Mouse (Mus musculus) cortical plate, adult 2 months (tissue): ENCODE measurements at regions not wholly inside any gene's neighbourhood (a gene's known extent, or its start where the extent isn't known, plus 50 kb on each side); places are given as distances from the start of the nearest gene placed in this dataset.

Experiments used
- H3K27ac ChIP-seq: fragments of 200-500 bp; 2 replicates; pipeline ENCODE4 v1.5.1; 2012; ENCODE audit warnings: low read length, control low read depth, inconsistent platforms; ENCODE audit not compliant: insufficient read depth
- H3K4me1 ChIP-seq: fragments of 200-500 bp; 2 replicates; pipeline ENCODE4 v1.6.1; 2011; ENCODE audit warnings: low read length; ENCODE audit not compliant: control insufficient read depth, insufficient read depth
- H3K4me3 ChIP-seq: fragments of 200-500 bp; 2 replicates; pipeline ENCODE4 v1.5.1; 2011; ENCODE audit warnings: mild to moderate bottlenecking, low read length, control low read depth; ENCODE audit not compliant: insufficient read depth
- CTCF ChIP-seq: fragments of 200-500 bp; IDR thresholded peaks from 2 replicates; pipeline ENCODE4 v1.5.1; 2011; ENCODE audit warnings: mild to moderate bottlenecking, control low read depth, low read length; ENCODE audit not compliant: insufficient read depth; ENCODE audit errors: extremely low read depth
- POLR2A ChIP-seq: fragments of 200-500 bp; IDR thresholded peaks from 2 replicates; pipeline ENCODE4 v1.6.1; 2011; ENCODE audit warnings: mild to moderate bottlenecking, low read length, control low read depth; ENCODE audit not compliant: insufficient read depth; ENCODE audit errors: extremely low read depth

DNA sequence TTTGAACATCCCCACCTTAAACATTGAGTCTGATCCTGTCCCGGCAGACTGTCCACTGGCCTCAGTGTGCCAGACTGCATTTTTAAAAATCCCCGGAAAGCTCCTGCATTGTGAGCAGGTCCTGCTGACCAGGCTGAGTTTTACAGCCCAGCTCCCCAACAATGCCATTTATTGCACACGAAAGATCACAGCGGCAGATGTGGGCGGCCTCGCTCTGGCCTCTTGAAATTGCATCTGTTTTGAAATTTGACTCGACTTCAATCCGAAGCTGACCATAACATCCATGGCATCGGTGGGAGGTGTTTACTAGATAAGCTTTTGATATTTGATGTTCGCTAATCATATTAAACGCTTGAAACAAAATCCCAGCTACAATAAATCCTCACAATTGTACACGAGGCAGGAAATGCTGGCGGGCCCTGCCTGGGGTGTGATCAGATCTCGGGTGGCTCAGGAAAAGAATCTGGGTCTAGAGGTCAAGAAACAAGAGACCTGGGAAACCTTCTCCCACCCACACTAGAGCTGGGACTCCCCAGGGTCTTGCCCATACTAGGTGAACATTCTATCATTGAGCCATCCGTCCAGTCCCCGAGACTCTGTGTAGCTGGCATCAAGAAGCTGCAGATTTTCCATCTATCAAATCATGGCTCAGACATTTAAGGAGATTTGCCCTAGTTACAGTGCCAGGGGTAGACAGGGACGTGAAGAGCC, 99.3 kb downstream of the Mycn start:
- TF ChIP-seq CTCF (no peak), POLR2A (no peak)
- Histone ChIP-seq H3K27ac (no peak overlapping the region), H3K4me1 (no peaks in the 10 kb centered on the region), H3K4me3 (no peak overlapping the region)

DNA sequence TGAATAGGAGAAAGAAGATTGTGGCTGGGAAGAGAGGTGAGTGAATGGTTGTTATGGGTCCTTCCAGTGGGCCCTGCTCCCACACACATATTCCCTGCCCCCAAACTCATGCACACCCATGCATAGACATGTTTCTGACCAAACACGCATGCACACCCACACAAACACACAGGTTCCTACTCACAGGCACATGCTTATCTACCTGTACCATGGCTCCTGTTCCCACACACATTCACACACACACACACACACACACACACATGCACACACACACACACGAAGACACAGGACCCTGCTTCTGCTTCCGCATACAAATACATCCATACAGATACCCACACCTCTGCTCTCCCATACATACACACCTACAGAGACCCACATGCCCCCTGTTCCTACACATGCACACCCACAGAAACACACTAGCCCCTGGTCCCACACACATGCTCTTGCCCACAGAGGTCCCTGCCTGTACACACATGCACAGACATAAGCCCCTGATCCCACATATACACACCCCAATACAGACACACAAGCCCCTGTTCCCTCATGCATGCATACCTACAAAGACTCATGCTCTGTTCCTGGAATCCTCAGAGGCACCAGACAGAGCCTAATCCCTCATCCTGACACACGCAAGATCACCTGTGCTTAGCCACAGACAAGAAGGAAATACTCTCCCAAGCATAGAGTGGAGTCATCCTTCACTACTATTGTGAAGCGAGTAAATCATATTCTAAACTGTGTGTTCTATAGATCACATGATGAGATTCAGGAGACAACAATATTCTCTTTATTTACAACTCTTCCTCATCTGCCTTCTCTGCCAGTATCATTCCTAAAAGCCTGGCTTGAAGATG, 100.1 kb downstream of the Mycn start:
- Histone ChIP-seq H3K4me1 (no peaks in the 10 kb centered on the region), H3K4me3 (no peak overlapping the region), H3K27ac (no peak overlapping the region)
- TF ChIP-seq CTCF: no peak
- TF ChIP-seq POLR2A: no peak

DNA sequence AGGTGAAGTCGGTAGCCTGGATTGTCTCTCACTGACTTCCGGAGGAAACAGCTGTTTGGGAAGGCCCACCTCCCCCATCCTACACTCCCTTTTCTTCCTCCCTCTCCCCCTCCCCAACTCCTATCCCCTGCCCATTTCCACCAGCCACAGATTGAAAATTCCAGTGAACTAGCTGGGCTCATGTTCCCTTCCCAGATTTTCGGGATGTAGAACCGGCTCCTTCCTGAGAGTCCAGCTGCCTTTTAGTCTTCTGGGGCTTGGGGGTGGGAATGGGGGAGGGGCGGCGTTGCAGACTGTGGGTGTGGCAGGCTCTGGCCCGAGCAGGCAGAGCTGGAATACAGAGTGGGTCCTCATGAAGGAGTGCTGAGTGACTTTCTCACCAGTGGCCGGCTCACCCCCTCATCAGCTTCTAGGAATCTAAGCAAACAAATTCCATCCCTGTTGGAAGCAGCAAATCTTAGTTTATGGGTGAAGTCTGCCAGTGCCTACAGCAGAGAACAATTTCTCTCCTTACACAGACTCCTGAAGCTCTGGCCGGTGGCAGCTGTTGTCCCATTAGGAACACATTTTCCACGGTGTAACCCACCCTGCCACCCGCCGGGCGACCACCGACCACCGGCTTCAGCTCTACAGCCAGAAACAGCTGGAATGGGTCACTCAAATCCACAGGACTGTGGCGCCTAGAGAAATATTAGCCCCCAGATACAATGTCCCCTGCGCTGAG, 100.9 kb downstream of the Mycn start:
- no peak for TF ChIP-seq CTCF
- no peak for TF ChIP-seq POLR2A
- Histone ChIP-seq H3K4me1 (no peaks in the 10 kb centered on the region), H3K4me3 (no peak overlapping the region), H3K27ac (no peak overlapping the region)

DNA sequence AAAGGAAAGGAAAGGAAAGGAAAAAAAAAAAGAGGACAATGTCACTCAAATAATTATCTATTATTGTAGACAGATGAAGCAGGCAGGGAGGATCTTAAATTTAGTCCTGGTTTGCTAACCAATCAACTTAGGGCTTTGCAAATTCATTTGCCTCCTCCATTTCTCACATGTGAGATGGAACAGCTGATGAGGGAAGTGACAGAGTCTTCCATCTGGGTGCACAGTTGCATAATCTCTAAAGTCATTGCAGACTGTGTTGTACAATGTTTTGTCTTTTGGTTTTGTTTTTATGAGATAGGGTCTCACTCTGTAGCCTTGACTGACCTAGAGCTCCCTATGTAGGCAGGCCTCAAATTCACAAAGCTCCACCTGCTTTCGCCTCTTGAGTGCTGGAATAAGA, 103.9 kb downstream of the Mycn start:
- Histone ChIP-seq H3K4me1 (no peaks in the 10 kb centered on the region), H3K4me3 (no peak overlapping the region), H3K27ac (no peak overlapping the region)
- TF ChIP-seq POLR2A (no peak), CTCF (no peak)

DNA sequence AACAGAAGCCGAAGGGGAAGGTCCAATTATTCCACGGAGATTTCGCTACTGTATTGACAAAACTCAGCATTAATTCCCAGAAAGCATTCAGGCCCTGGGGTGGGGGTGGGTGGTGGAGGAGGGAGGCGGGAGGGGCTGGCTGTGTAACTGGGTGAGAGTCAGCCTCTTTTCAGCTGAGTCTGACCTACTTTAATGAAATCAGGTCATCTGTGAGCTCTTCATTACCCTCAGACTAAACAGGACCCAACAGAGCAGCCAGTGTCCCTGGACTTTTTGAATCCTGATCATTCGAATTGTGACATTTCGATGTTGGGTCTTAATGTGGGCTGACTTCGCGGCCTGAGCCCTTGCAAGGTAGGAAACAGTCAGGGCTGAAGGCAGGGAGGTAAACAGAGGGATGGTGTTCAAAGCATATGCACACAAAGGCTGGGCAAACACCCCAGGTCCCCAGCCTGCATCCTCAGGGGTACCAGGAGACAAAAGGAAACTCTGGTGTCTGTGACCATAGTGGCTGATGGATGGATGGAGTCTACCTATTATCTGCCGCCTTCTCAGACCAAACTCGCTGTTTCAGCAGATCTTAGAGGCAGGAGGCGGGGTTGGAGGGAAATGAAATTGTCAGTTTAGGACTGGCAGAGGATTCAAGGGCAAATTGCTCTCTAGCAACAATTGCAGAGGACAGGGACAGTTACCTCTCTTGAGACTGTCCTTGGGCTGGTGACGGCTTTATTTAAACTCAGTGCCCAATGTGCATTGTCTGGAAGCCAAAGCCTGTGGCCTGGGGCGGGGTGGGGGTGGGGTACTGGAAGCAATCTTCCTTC, 113.7 kb downstream of the Mycn start:
- TF ChIP-seq CTCF (no peak), POLR2A (no peak)
- no peak overlapping the region for H3K4me3 ChIP-seq
- no peak overlapping the region for H3K27ac ChIP-seq

DNA sequence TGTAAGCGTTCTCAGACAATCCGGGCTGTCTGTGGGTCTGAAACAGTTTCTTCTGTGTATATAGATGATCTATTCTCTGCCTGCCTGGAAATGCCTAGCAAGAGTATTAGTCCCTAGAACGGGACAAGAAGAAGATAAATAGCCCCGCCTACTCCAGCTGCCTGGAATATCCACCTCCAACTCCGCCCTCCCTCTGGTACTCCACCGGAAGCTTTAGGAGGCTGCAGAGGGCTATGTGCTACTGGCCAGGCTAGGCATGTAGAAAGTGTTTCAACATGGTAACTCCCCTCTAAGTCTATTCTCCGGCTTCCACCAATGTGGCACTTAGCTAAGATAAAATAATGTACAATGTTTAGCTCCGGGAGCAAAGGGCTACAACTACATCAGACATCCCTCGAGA, 114.3 kb downstream of the Mycn start:
- Histone ChIP-seq H3K4me1 (no peaks in the 10 kb centered on the region), H3K4me3 (no peak overlapping the region), H3K27ac (no peak overlapping the region)
- TF ChIP-seq CTCF (no peak), POLR2A (no peak)

More for the DNA sequence above, 113.7 kb downstream of the Mycn start:
- no peaks in the 10 kb centered on the region for H3K4me1 ChIP-seq

DNA sequence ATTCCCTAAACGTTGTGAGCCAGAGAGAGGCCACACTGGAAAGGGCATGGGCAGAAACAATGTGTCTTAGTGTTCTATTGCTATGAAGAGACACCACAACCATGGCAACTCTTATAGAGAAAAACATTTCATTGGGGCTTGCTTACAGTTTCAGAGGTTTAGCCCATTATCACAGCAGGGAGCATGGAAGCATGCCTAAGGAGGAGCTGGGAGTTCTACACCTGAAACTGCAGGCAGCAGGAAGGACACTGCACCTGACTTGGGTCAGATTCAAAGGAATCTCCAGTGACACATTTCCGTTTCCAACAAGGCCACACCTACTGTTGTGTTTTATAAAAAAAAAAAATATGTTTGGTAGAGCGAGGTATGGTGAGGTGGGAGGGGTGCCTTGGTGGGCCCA, 115.3 kb downstream of the Mycn start:
- no peak overlapping the region for H3K27ac ChIP-seq

DNA sequence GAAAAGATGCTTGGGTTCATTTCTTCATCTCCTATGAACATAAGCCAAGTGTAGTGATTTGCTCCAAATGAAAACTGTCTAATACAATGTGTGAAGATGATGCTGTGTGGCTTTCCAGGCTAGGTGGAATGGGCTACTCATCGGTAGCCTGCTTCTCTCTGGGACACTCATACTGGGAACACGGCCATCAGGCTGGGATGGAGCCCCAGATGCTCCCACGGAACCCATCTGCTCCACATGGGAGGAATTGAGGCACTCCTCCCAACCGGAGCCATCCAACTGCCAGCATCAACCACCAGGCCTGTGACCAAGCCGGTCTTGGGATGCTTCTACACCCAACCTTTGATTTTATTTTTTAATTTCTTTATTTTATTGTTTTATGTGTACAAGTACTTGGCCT, 115.9 kb downstream of the Mycn start:
- H3K4me3 ChIP-seq: no peak overlapping the region
- TF ChIP-seq POLR2A: no peak
- TF ChIP-seq CTCF: no peak

More for the DNA sequence above, 115.3 kb downstream of the Mycn start:
- Histone ChIP-seq H3K4me1 (no peaks in the 10 kb centered on the region), H3K4me3 (no peak overlapping the region)
- TF ChIP-seq CTCF (no peak), POLR2A (no peak)

DNA sequence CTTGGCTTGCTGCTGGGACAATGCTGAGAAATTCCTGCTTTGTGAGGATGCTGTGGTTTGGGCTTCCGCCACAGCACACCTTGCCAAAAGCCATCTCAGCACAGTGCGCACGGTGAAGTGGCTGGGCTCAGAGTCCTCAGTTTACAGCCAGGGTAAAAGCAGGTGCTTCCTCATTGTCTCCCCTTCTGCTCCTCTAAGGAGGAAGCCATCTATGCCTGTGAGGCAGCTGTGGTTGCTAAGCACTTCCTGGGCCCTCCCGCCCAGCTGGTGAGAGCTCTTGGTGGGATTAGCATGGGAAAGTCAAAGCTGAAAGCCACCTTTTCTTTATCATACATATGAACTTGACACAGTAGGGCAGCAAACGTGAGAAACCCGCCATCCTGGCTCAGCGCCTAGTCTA, 120.2 kb downstream of the Mycn start:
- TF ChIP-seq CTCF (no peak), POLR2A (no peak)
- no peak overlapping the region for H3K4me3 ChIP-seq

More for the DNA sequence above, 115.9 kb downstream of the Mycn start:
- Histone ChIP-seq H3K4me1 (no peaks in the 10 kb centered on the region), H3K27ac (no peak overlapping the region)

More for the DNA sequence above, 120.2 kb downstream of the Mycn start:
- H3K4me1 ChIP-seq: no peaks in the 10 kb centered on the region
- H3K27ac ChIP-seq: no peak overlapping the region
